Mouse (Mus musculus) hindbrain, embryonic 13.5 days (tissue): ENCODE results near the gene Pdzd2. TPM values are rescaled to one million over a fixed set of nuclear protein-coding genes. Genes with fewer than 3 reads are reported as not detected.

Experiments
- ATAC-seq: fragments of 200-750 bp; cut with Nextera tagmentation; 2 replicates; pipeline ENCODE4 v1.8.0; 2017; ENCODE audit warnings: moderate TSS enrichment; ENCODE audit not compliant: low FRiP score
- H3K27ac ChIP-seq: fragments of 300-500 bp; sonication (generic); 2 replicates; pipeline ENCODE4 v1.5.1; 2015; ENCODE audit warnings: inconsistent platforms, mild to moderate bottlenecking, moderate library complexity
- H3K27me3 ChIP-seq: fragments of 300-500 bp; sonication (generic); 2 replicates; pipeline ENCODE4 v1.6.1; 2015; ENCODE audit warnings: mild to moderate bottlenecking, inconsistent platforms
- H3K36me3 ChIP-seq: fragments of 300-500 bp; sonication (generic); 2 replicates; pipeline ENCODE4 v1.6.1; 2015; ENCODE audit warnings: mild to moderate bottlenecking, inconsistent platforms
- H3K4me1 ChIP-seq: fragments of 300-500 bp; sonication (generic); replicated peaks from 2 replicates; pipeline ENCODE4 v1.6.1; 2015; ENCODE audit warnings: inconsistent platforms
- H3K4me2 ChIP-seq: fragments of 300-500 bp; sonication (generic); 2 replicates; pipeline ENCODE4 v1.6.1; 2015; ENCODE audit warnings: inconsistent platforms, mild to moderate bottlenecking, moderate library complexity
- H3K4me3 ChIP-seq: fragments of 300-500 bp; sonication (generic); 2 replicates; pipeline ENCODE4 v1.5.1; 2015; ENCODE audit warnings: mild to moderate bottlenecking, inconsistent platforms
- H3K9ac ChIP-seq: fragments of 300-500 bp; sonication (generic); 2 replicates; pipeline ENCODE4 v1.6.1; 2015; ENCODE audit warnings: mild to moderate bottlenecking, inconsistent platforms
- H3K9me3 ChIP-seq: fragments of 300-500 bp; sonication (generic); 2 replicates; pipeline ENCODE4 v1.6.1; 2016; ENCODE audit warnings: inconsistent platforms
- WGBS: fragments of 180-500 bp; shearing (Covaris S2); methylation state at CpG from one replicate; pipeline ENCODE4 v1.1.7; 2015; 5-methylcytosine and 5-hydroxymethylcytosine counted together
- polyA plus RNA-seq: library from polyadenylated mRNA; unstranded; fragments of >200 nt; fragmentation: Nextera tagmentation; extraction: Ambion mirVana; gene quantifications from 2 replicates; pipeline ENCODE4 v1.2.1, GENCODE M21; 2015

Pdzd2 gene
- polyA plus RNA-seq, 1 experiment from 2014 or later, result 12.3 TPM

- H3K9me3 ChIP-seq, result no peaks in the 10 kb centered on the region
- H3K4me2 ChIP-seq, result no peak overlapping the region
- H3K4me1 ChIP-seq, result 0 out of 2 replicates have a peak, but pooled peaks cover 4% of the 10 kb centered on the region
- no peak overlapping the region for H3K4me3 ChIP-seq
- no peaks in the 10 kb centered on the region for H3K27me3 ChIP-seq
- H3K27ac ChIP-seq, result no peak overlapping the region
- H3K9ac ChIP-seq, result no peak overlapping the region
- WGBS, result 57% methylated on average over 5 of the region's 5 CpGs
- no peak for ATAC-seq
- no peaks in the 10 kb centered on the region for H3K36me3 ChIP-seq
Observed at GRCm38 (mm10) chr15:12758461-12758860, 18.7 kb upstream of the Pdzd2 start.

GRCm38 (mm10) chr15:12757757-12758156 is 18.0 kb upstream of the Pdzd2 start:
- Histone ChIP-seq H3K4me1 (0 out of 2 replicates have a peak, but pooled peaks cover 4% of the 10 kb centered on the region), H3K27me3 (no peaks in the 10 kb centered on the region), H3K4me3 (no peak overlapping the region), H3K27ac (no peak overlapping the region), H3K36me3 (no peaks in the 10 kb centered on the region), H3K9me3 (no peaks in the 10 kb centered on the region), H3K4me2 (no peak overlapping the region), H3K9ac (no peak overlapping the region)
- 95% methylated on average over 1 of the region's 1 CpGs for WGBS
- no peak for ATAC-seq

GRCm38 (mm10) chr15:12753201-12753600 is 13.5 kb upstream of the Pdzd2 start:
- Histone ChIP-seq H3K27me3 (no peaks in the 10 kb centered on the region), H3K4me2 (no peak overlapping the region), H3K4me3 (no peak overlapping the region), H3K9ac (no peak overlapping the region), H3K9me3 (no peaks in the 10 kb centered on the region), H3K27ac (no peak overlapping the region), H3K36me3 (no peaks in the 10 kb centered on the region), H3K4me1 (0 out of 2 replicates have a peak, but pooled peaks cover under 1% of the 10 kb centered on the region)
- no peak for ATAC-seq
- WGBS, result 73% methylated on average over 4 of the region's 4 CpGs

- Histone ChIP-seq H3K9ac (no peak overlapping the region), H3K36me3 (no peaks in the 10 kb centered on the region), H3K27me3 (no peaks in the 10 kb centered on the region), H3K27ac (no peak overlapping the region), H3K4me3 (no peak overlapping the region), H3K4me2 (no peak overlapping the region), H3K4me1 (no peaks in the 10 kb centered on the region), H3K9me3 (no peaks in the 10 kb centered on the region)
- ATAC-seq, result no peak
- 89% methylated on average over 8 of the region's 8 CpGs for WGBS
Observed at GRCm38 (mm10) chr15:12750963-12751362, 11.2 kb upstream of the Pdzd2 start.

GRCm38 (mm10) chr15:12749549-12750301 is 10.0 kb upstream of the Pdzd2 start:
- no peak for ATAC-seq
- H3K36me3 ChIP-seq, result no peaks in the 10 kb centered on the region

GRCm38 (mm10) chr15:12742117-12742906 is 2.6 kb upstream of the Pdzd2 start:
- no peak overlapping the region for H3K4me2 ChIP-seq
- H3K27ac ChIP-seq, result no peak overlapping the region
- H3K4me1 ChIP-seq, result peaks cover 19% of the 10 kb centered on the region
- H3K9me3 ChIP-seq, result no peaks in the 10 kb centered on the region
- no peak overlapping the region for H3K4me3 ChIP-seq
- H3K27me3 ChIP-seq, result peaks cover 21% of the 10 kb centered on the region
- H3K9ac ChIP-seq, result no peak overlapping the region
- H3K36me3 ChIP-seq, result no peaks in the 10 kb centered on the region
- whole genome bisulfite sequencing, result 89% methylated on average over 6 of the region's 6 CpGs
- ATAC-seq, result no peak

More at GRCm38 (mm10) chr15:12749549-12750301, 10.0 kb upstream of the Pdzd2 start:
- no peak overlapping the region for H3K4me2 ChIP-seq
- H3K4me1 ChIP-seq, result no peaks in the 10 kb centered on the region
- no peak overlapping the region for H3K4me3 ChIP-seq
- no peak overlapping the region for H3K27ac ChIP-seq
- H3K27me3 ChIP-seq, result no peaks in the 10 kb centered on the region
- WGBS, result 84% methylated on average over 11 of the region's 11 CpGs
- H3K9ac ChIP-seq, result no peak overlapping the region
- H3K9me3 ChIP-seq, result no peaks in the 10 kb centered on the region

GRCm38 (mm10) chr15:12738301-12739093 is 1.2 kb downstream of the Pdzd2 start:
- H3K4me1 ChIP-seq, result peaks cover 19% of the 10 kb centered on the region
- WGBS, result 43% methylated on average over 10 of the region's 10 CpGs
- no peaks in the 10 kb centered on the region for H3K36me3 ChIP-seq
- ATAC-seq, result no peak
- peaks cover 25% of the 10 kb centered on the region for H3K27me3 ChIP-seq
- no peaks in the 10 kb centered on the region for H3K9me3 ChIP-seq
- no peak overlapping the region for H3K27ac ChIP-seq
- H3K4me3 ChIP-seq, result peak overlapping the region; percentile 67
- peak overlapping the region; percentile 70 for H3K4me2 ChIP-seq
- H3K9ac ChIP-seq, result peak overlapping the region; percentile 78

- Histone ChIP-seq H3K36me3 (no peaks in the 10 kb centered on the region), H3K9ac (no peak overlapping the region), H3K27ac (no peak overlapping the region), H3K9me3 (no peaks in the 10 kb centered on the region), H3K27me3 (peaks cover 17% of the 10 kb centered on the region), H3K4me1 (peaks cover 12% of the 10 kb centered on the region), H3K4me2 (no peak overlapping the region), H3K4me3 (no peak overlapping the region)
- no peak for ATAC-seq
- WGBS, result 61% methylated on average over 2 of the region's 2 CpGs
Observed at GRCm38 (mm10) chr15:12735208-12735607, 4.5 kb downstream of the Pdzd2 start.

GRCm38 (mm10) chr15:12734221-12734620 is 5.5 kb downstream of the Pdzd2 start:
- Histone ChIP-seq H3K9ac (no peak overlapping the region), H3K4me3 (no peak overlapping the region), H3K27me3 (peaks cover 17% of the 10 kb centered on the region), H3K27ac (no peak overlapping the region), H3K9me3 (no peaks in the 10 kb centered on the region), H3K4me2 (no peak overlapping the region), H3K36me3 (no peaks in the 10 kb centered on the region), H3K4me1 (peaks cover 7% of the 10 kb centered on the region)
- ATAC-seq, result no peak
- WGBS, result 75% methylated on average over 4 of the region's 4 CpGs

GRCm38 (mm10) chr15:12732613-12733012 is 7.1 kb downstream of the Pdzd2 start:
- Histone ChIP-seq H3K9me3 (no peaks in the 10 kb centered on the region), H3K4me3 (no peak overlapping the region), H3K36me3 (no peaks in the 10 kb centered on the region), H3K9ac (no peak overlapping the region), H3K27ac (no peak overlapping the region), H3K4me1 (no peaks in the 10 kb centered on the region), H3K27me3 (peaks cover 6% of the 10 kb centered on the region), H3K4me2 (no peak overlapping the region)
- 83% methylated on average over 11 of the region's 11 CpGs for WGBS
- no peak for ATAC-seq

- Histone ChIP-seq H3K9me3 (no peaks in the 10 kb centered on the region), H3K4me2 (no peak overlapping the region), H3K27ac (no peak overlapping the region), H3K4me1 (no peaks in the 10 kb centered on the region), H3K36me3 (no peaks in the 10 kb centered on the region), H3K27me3 (no peaks in the 10 kb centered on the region), H3K9ac (no peak overlapping the region), H3K4me3 (no peak overlapping the region)
- no peak for ATAC-seq
- 90% methylated on average over 4 of the region's 4 CpGs for WGBS
Observed at GRCm38 (mm10) chr15:12728381-12728780, 11.3 kb downstream of the Pdzd2 start.

- Histone ChIP-seq H3K4me2 (no peak overlapping the region), H3K9ac (no peak overlapping the region), H3K36me3 (no peaks in the 10 kb centered on the region), H3K27me3 (no peaks in the 10 kb centered on the region), H3K4me3 (no peak overlapping the region), H3K4me1 (no peaks in the 10 kb centered on the region), H3K9me3 (no peaks in the 10 kb centered on the region), H3K27ac (no peak overlapping the region)
- ATAC-seq, result no peak
- WGBS, result 74% methylated on average over 5 of the region's 5 CpGs
Observed at GRCm38 (mm10) chr15:12725256-12725655, 14.5 kb downstream of the Pdzd2 start.
